Mouse (Mus musculus) adrenal gland, adult 18-20 months (tissue): ENCODE measurements around the gene Anapc15-ps. TPM values are rescaled to one million over a fixed set of nuclear protein-coding genes. Genes with fewer than 3 reads are reported as not detected.

Experiments used
- DNase-seq, 2 experiments: peaks; one replicate each; pipeline ENCODE4 v3.0.0; 2021 to 2022; ENCODE audit warnings: low spot score in 2 of 2
- long read RNA-seq, 2 experiments: library from polyadenylated mRNA; stranded (forward); transcript quantifications; one replicate each; pipeline ENCODE4 v2.0.0; 2021
- total RNA-seq, 2 experiments: library from RNA; stranded (reverse); gene quantifications; 1 replicate in 1 of 2; 2 replicates in 1 of 2; pipeline ENCODE4 v1.2.3; 2021

The Anapc15-ps gene
- not detected for total RNA-seq
- long read RNA-seq, experiment 1: 0 reads
- long read RNA-seq, experiment 2: 0 reads

- no peak for DNase-seq
These were observed at the start of gene Anapc15-ps for GRCm38 (mm10) chr10:95673351-95673750. TSS of gene Anapc15-ps (minus strand) at chr10:95673451.

GRCm38 (mm10) chr10:95722203-95722611 is 49.0 kb upstream of the Anapc15-ps start:
- DNase-seq: no peak

- no peak for DNase-seq
These were observed 47.0 kb upstream of the Anapc15-ps start for GRCm38 (mm10) chr10:95720181-95720798.

GRCm38 (mm10) chr10:95719472-95719871 is 46.2 kb upstream of the Anapc15-ps start:
- DNase-seq: no peak

GRCm38 (mm10) chr10:95718760-95719159 is 45.5 kb upstream of the Anapc15-ps start:
- no peak for DNase-seq

- no peak for DNase-seq
These were observed 43.9 kb upstream of the Anapc15-ps start for GRCm38 (mm10) chr10:95717106-95717680.

GRCm38 (mm10) chr10:95715687-95716086 is 42.4 kb upstream of the Anapc15-ps start:
- no peak for DNase-seq

GRCm38 (mm10) chr10:95712221-95712620 is 39.0 kb upstream of the Anapc15-ps start:
- no peak for DNase-seq

GRCm38 (mm10) chr10:95709903-95710660 is 36.8 kb upstream of the Anapc15-ps start:
- no peak for DNase-seq

- no peak for DNase-seq
These were observed 36.1 kb upstream of the Anapc15-ps start for GRCm38 (mm10) chr10:95709143-95709880.

- no peak for DNase-seq
These were observed 34.8 kb upstream of the Anapc15-ps start for GRCm38 (mm10) chr10:95708001-95708400.

- no peak for DNase-seq
These were observed 33.6 kb upstream of the Anapc15-ps start for GRCm38 (mm10) chr10:95706867-95707266.

GRCm38 (mm10) chr10:95705747-95706146 is 32.5 kb upstream of the Anapc15-ps start:
- no peak for DNase-seq

GRCm38 (mm10) chr10:95704847-95705246 is 31.6 kb upstream of the Anapc15-ps start:
- DNase-seq: no peak

- no peak for DNase-seq
These were observed 30.5 kb upstream of the Anapc15-ps start for GRCm38 (mm10) chr10:95703730-95704129.

- DNase-seq: no peak
These were observed 27.2 kb upstream of the Anapc15-ps start for GRCm38 (mm10) chr10:95700422-95700821.

- DNase-seq: no peak
These were observed 25.9 kb upstream of the Anapc15-ps start for GRCm38 (mm10) chr10:95698920-95699714.

- DNase-seq: no peak
These were observed 23.0 kb upstream of the Anapc15-ps start for GRCm38 (mm10) chr10:95696253-95696641.

GRCm38 (mm10) chr10:95695603-95696252 is 22.5 kb upstream of the Anapc15-ps start:
- no peak for DNase-seq
